Mouse (Mus musculus): ENCODE measurements around the gene Ube2d3. TPM values are rescaled to one million over a fixed set of nuclear protein-coding genes. Genes with fewer than 3 reads are reported as not detected.

Gene Ube2d3
- polyA plus RNA-seq, 1 experiment from 2014 or later = 383 TPM

GRCm38 (mm10) chr3:135407351-135407750, 30.6 kb upstream of the Ube2d3 start:
- WGBS = 67% methylated on average over 8 of the region's 9 CpGs
- ATAC-seq = no peak

GRCm38 (mm10) chr3:135409219-135409618, 28.7 kb upstream of the Ube2d3 start:
- H3K27me3 ChIP-seq (replicated peaks; ENCODE audit: control insufficient read depth, insufficient read depth, low read length) = no peaks in the 10 kb centered on the region
- peaks cover 7% of the 10 kb centered on the region; the same call in 1 of the 2 replicates for H3K36me3 ChIP-seq (ENCODE audit: control insufficient read depth, insufficient read depth)
- 95% methylated on average over 5 of the region's 5 CpGs for WGBS
- ATAC-seq = no peak
- H3K4me1 ChIP-seq (replicated peaks; ENCODE audit: control insufficient read depth, insufficient read depth, low read length) = peaks cover 3% of the 10 kb centered on the region; the same call in 1 of the 2 replicates
- H3K9me3 ChIP-seq (ENCODE audit: control insufficient read depth, low read length) = no peaks in the 10 kb centered on the region
- no peak overlapping the region for H3K27ac ChIP-seq (ENCODE audit: low read length)
- H3K4me3 ChIP-seq (replicated peaks; ENCODE audit: low read length) = no peak overlapping the region
- no peak overlapping the region for H3K9ac ChIP-seq (replicated peaks; ENCODE audit: low read depth, low read length)
- no peak overlapping the region for H3K4me2 ChIP-seq (ENCODE audit: low read length)

More at GRCm38 (mm10) chr3:135407351-135407750, 30.6 kb upstream of the Ube2d3 start:
- H3K4me1 ChIP-seq (replicated peaks; ENCODE audit: control insufficient read depth, insufficient read depth, low read length) = peaks cover 7% of the 10 kb centered on the region; the same call in 1 of the 2 replicates
- H3K27ac ChIP-seq (ENCODE audit: low read length) = no peak overlapping the region
- no peak overlapping the region for H3K9ac ChIP-seq (replicated peaks; ENCODE audit: low read depth, low read length)
- H3K4me2 ChIP-seq (ENCODE audit: low read length) = no peak overlapping the region
- peaks cover 7% of the 10 kb centered on the region; the same call in 1 of the 2 replicates for H3K36me3 ChIP-seq (ENCODE audit: control insufficient read depth, insufficient read depth)
- H3K9me3 ChIP-seq (ENCODE audit: control insufficient read depth, low read length) = no peaks in the 10 kb centered on the region
- no peaks in the 10 kb centered on the region for H3K27me3 ChIP-seq (replicated peaks; ENCODE audit: control insufficient read depth, insufficient read depth, low read length)
- H3K4me3 ChIP-seq (replicated peaks; ENCODE audit: low read length) = no peak overlapping the region

- Histone ChIP-seq H3K4me3 (replicated peaks; ENCODE audit: low read length) (no peak overlapping the region), H3K4me1 (replicated peaks; ENCODE audit: control insufficient read depth, insufficient read depth, low read length) (peaks cover 3% of the 10 kb centered on the region; the same call in 1 of the 2 replicates), H3K4me2 (ENCODE audit: low read length) (no peak overlapping the region), H3K36me3 (ENCODE audit: control insufficient read depth, insufficient read depth) (peaks cover 7% of the 10 kb centered on the region; the same call in 1 of the 2 replicates), H3K9ac (replicated peaks; ENCODE audit: low read depth, low read length) (no peak overlapping the region), H3K27me3 (replicated peaks; ENCODE audit: control insufficient read depth, insufficient read depth, low read length) (no peaks in the 10 kb centered on the region), H3K27ac (ENCODE audit: low read length) (no peak overlapping the region), H3K9me3 (ENCODE audit: control insufficient read depth, low read length) (no peaks in the 10 kb centered on the region)
- WGBS = 95% methylated on average over 12 of the region's 12 CpGs
- no peak for ATAC-seq
Measured at GRCm38 (mm10) chr3:135411056-135411455, 26.9 kb upstream of the Ube2d3 start.

GRCm38 (mm10) chr3:135411824-135412223, 26.1 kb upstream of the Ube2d3 start:
- Histone ChIP-seq H3K4me3 (replicated peaks; ENCODE audit: low read length) (no peak overlapping the region), H3K27me3 (replicated peaks; ENCODE audit: control insufficient read depth, insufficient read depth, low read length) (no peaks in the 10 kb centered on the region), H3K9me3 (ENCODE audit: control insufficient read depth, low read length) (no peaks in the 10 kb centered on the region), H3K36me3 (ENCODE audit: control insufficient read depth, insufficient read depth) (peaks cover 3% of the 10 kb centered on the region; the same call in 1 of the 2 replicates), H3K27ac (ENCODE audit: low read length) (no peak overlapping the region), H3K9ac (replicated peaks; ENCODE audit: low read depth, low read length) (no peak overlapping the region), H3K4me1 (replicated peaks; ENCODE audit: control insufficient read depth, insufficient read depth, low read length) (peaks cover 3% of the 10 kb centered on the region; the same call in 1 of the 2 replicates), H3K4me2 (ENCODE audit: low read length) (no peak overlapping the region)
- 63% methylated on average over 9 of the region's 9 CpGs for WGBS
- no peak for ATAC-seq

GRCm38 (mm10) chr3:135417245-135417644, 20.7 kb upstream of the Ube2d3 start:
- Histone ChIP-seq H3K36me3 (ENCODE audit: control insufficient read depth, insufficient read depth) (no peaks in the 10 kb centered on the region), H3K27ac (ENCODE audit: low read length) (no peak overlapping the region), H3K9ac (replicated peaks; ENCODE audit: low read depth, low read length) (no peak overlapping the region), H3K27me3 (replicated peaks; ENCODE audit: control insufficient read depth, insufficient read depth, low read length) (no peaks in the 10 kb centered on the region), H3K4me1 (replicated peaks; ENCODE audit: control insufficient read depth, insufficient read depth, low read length) (peaks cover 4% of the 10 kb centered on the region; the same call in 1 of the 2 replicates), H3K4me2 (ENCODE audit: low read length) (no peak overlapping the region), H3K9me3 (ENCODE audit: control insufficient read depth, low read length) (no peaks in the 10 kb centered on the region), H3K4me3 (replicated peaks; ENCODE audit: low read length) (no peak overlapping the region)
- no peak for ATAC-seq
- WGBS = 96% methylated on average over 3 of the region's 3 CpGs

GRCm38 (mm10) chr3:135417799-135418198, 20.1 kb upstream of the Ube2d3 start:
- H3K36me3 ChIP-seq (ENCODE audit: control insufficient read depth, insufficient read depth) = no peaks in the 10 kb centered on the region
- H3K4me3 ChIP-seq (replicated peaks; ENCODE audit: low read length) = no peak overlapping the region
- peaks cover 7% of the 10 kb centered on the region; the same call in 1 of the 2 replicates for H3K4me1 ChIP-seq (replicated peaks; ENCODE audit: control insufficient read depth, insufficient read depth, low read length)
- WGBS = 83% methylated on average over 3 of the region's 3 CpGs
- no peaks in the 10 kb centered on the region for H3K9me3 ChIP-seq (ENCODE audit: control insufficient read depth, low read length)
- no peak overlapping the region for H3K4me2 ChIP-seq (ENCODE audit: low read length)
- ATAC-seq = no peak
- no peak overlapping the region for H3K9ac ChIP-seq (replicated peaks; ENCODE audit: low read depth, low read length)
- H3K27ac ChIP-seq (ENCODE audit: low read length) = no peak overlapping the region
- H3K27me3 ChIP-seq (replicated peaks; ENCODE audit: control insufficient read depth, insufficient read depth, low read length) = no peaks in the 10 kb centered on the region

- 86% methylated on average over 9 of the region's 9 CpGs for WGBS
- no peaks in the 10 kb centered on the region for H3K36me3 ChIP-seq (ENCODE audit: control insufficient read depth, insufficient read depth)
- no peak overlapping the region for H3K9ac ChIP-seq (replicated peaks; ENCODE audit: low read depth, low read length)
- no peak for ATAC-seq
- no peak overlapping the region for H3K4me3 ChIP-seq (replicated peaks; ENCODE audit: low read length)
- no peaks in the 10 kb centered on the region for H3K9me3 ChIP-seq (ENCODE audit: control insufficient read depth, low read length)
- no peak overlapping the region for H3K27ac ChIP-seq (ENCODE audit: low read length)
- H3K4me1 ChIP-seq (replicated peaks; ENCODE audit: control insufficient read depth, insufficient read depth, low read length) = peaks cover 13% of the 10 kb centered on the region
- H3K4me2 ChIP-seq (ENCODE audit: low read length) = no peak overlapping the region
- H3K27me3 ChIP-seq (replicated peaks; ENCODE audit: control insufficient read depth, insufficient read depth, low read length) = no peaks in the 10 kb centered on the region
Measured at GRCm38 (mm10) chr3:135420542-135421309, 17.2 kb upstream of the Ube2d3 start.

- Histone ChIP-seq H3K4me2 (ENCODE audit: low read length) (no peak overlapping the region), H3K36me3 (ENCODE audit: control insufficient read depth, insufficient read depth) (no peaks in the 10 kb centered on the region), H3K27me3 (replicated peaks; ENCODE audit: control insufficient read depth, insufficient read depth, low read length) (no peaks in the 10 kb centered on the region), H3K4me3 (replicated peaks; ENCODE audit: low read length) (no peak overlapping the region), H3K4me1 (replicated peaks; ENCODE audit: control insufficient read depth, insufficient read depth, low read length) (peaks cover 13% of the 10 kb centered on the region), H3K9me3 (ENCODE audit: control insufficient read depth, low read length) (no peaks in the 10 kb centered on the region), H3K9ac (replicated peaks; ENCODE audit: low read depth, low read length) (no peak overlapping the region), H3K27ac (ENCODE audit: low read length) (no peak overlapping the region)
- ATAC-seq = no peak
Measured at GRCm38 (mm10) chr3:135421310-135421594, 16.7 kb upstream of the Ube2d3 start.

- peak overlapping the region; percentile 76 for H3K4me2 ChIP-seq (ENCODE audit: low read length)
- WGBS = 24% methylated on average over 8 of the region's 8 CpGs
- ATAC-seq = no peak
Measured at GRCm38 (mm10) chr3:135422232-135422855, 15.6 kb upstream of the Ube2d3 start.

More at GRCm38 (mm10) chr3:135422232-135422855, 15.6 kb upstream of the Ube2d3 start:
- no peaks in the 10 kb centered on the region for H3K9me3 ChIP-seq (ENCODE audit: control insufficient read depth, low read length)
- H3K4me3 ChIP-seq (replicated peaks; ENCODE audit: low read length) = peak overlapping the region; percentile 85
- H3K9ac ChIP-seq (replicated peaks; ENCODE audit: low read depth, low read length) = peak overlapping the region; percentile 94
- H3K36me3 ChIP-seq (ENCODE audit: control insufficient read depth, insufficient read depth) = no peaks in the 10 kb centered on the region
- peaks cover 13% of the 10 kb centered on the region for H3K4me1 ChIP-seq (replicated peaks; ENCODE audit: control insufficient read depth, insufficient read depth, low read length)
- H3K27ac ChIP-seq (ENCODE audit: low read length) = peak overlapping the region; percentile 98
- no peaks in the 10 kb centered on the region for H3K27me3 ChIP-seq (replicated peaks; ENCODE audit: control insufficient read depth, insufficient read depth, low read length)

All from forebrain, embryonic 16.5 days (tissue).